Mouse (Mus musculus) skeletal muscle tissue, adult 2 months (tissue): ENCODE data around the gene Hax1.

Source experiments
- DNase-seq: peaks from one replicate; pipeline ENCODE4 v3.0.0-alpha.2; 2012; ENCODE audit warnings: low read depth, low spot score

The Hax1 gene

DNA sequence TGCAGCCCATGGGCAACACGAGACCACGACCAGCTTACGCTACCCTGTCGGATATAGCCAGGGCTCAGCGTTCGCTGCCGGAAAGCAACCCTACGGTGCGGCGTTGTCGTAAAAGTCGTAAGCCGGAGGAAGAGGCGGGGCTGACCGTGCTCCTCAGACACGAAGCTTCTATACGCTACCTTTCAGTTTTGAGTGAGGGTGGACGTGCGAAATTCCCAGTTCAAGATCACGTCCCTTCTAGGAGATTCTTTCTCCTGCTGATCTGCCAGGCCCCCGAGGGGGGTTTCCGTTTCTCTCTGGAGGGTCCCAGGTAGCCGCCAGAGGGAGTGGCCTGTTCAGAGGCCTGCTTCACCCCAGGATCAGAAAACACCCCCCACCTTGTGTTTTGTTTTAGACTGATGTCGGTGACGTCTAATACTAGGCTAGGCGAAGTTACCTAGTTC lies at the start of gene Hax1:
Gene Hax1 (minus strand): TSS at position 169 of the 443 bp plus-strand sequence.
- DNase-seq: peak; percentile 91

DNA sequence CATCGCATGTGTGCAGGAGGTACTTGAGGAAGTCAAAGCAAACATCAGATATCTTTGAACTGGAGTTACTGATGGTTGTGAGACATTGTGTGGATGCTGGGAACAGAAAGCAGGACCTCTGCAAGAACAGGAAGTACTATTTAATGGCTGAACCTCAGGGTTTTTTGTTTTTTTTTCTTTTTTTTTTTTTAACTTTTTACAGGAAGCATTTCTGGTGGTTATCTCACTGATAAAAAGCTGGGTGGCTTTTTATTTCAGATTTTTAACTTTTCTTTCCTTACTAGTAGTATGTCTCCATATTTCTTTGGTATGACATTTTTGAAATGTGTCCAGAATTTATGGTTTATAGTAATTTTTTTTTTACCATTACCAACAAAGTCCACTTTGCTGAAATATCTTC lies 37.7 kb upstream of the Hax1 start:
- no peak for DNase-seq

DNA sequence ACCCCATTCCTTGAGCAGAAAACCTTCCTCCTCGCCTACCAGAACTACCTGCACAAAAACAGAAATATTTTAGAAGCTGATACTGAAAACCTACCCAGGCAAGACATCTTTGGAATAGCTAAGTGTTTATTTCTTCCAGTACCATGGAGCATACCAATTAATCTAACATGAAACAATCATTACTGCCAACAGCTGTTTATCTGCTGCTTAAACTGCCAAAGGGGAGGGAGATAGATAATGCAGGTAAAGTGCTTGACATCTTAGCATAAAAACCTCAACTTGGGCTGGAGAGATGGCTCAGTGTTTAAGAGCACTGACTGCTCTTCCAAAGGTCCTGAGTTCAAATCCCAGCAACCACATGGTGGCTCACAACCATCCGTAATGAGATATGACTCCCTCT lies 36.1 kb upstream of the Hax1 start:
- no peak for DNase-seq

DNA sequence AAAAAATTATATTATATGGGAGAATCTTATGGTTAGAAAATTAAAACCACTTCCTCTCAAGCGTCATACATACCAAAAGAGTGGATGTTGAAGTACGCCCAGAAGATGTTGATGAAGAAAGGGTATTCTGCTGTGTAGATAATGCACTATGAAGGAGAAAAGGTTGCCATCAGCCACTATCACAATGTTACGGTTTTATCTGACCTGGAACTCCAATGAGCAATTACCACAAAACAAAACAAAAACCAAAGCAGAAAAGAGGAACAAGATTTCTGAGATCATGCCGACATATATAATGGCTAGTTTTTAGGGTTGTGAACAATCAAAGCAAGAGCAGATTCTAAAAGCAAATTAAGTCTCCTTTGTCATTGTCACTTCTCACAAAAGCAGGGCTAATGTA lies 18.0 kb upstream of the Hax1 start:
- no peak for DNase-seq

DNA sequence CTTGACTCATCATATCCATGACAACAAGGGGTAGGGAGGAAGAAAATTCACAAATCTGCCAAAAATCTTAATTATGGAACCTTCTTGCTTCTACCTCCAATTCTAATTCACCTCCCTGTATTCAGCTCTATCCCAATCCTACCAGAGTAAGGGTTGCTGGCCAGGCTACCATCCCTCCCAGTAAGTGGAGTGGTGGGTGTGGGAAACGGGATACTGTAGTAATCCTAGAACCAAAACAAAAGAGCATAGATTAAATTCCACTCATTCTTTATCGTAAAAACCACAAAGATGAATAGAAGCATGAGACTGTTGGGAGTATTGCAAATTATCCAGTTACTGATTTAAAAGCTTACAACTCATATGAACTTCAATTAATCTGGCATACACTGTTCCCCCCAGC lies 11.7 kb upstream of the Hax1 start:
- no peak for DNase-seq

DNA sequence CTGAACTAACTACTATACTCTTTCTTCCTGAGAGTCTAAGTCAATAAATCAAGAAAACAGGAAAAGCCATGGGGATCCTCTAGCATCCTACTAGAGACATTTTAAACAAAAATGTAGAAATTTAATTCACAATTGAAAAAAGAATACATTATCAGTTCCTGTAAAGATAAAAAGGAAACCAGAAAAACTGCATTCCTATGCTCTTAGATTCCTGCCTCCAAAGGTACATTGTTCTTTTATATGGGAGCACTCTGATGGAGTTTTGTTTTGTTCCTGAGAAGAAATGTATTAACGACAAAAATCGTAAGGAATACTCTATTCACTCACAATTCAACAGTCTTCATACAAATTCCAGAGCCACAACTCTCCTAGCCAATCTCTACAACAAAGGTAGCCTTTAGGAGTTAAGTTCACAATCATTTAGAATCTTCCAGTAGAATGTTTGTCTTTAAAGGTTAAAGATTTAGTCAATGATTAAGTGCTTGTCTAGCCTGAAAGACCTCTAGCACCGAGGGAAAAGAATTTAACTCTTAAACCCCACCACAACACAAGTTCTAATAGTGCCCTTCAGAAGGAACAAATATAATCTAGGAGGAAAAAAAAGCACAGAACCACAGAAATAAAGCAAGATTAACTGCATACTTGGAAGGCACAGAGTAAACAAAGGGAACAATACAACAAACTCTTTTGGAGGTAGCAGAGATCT lies 5.7 kb upstream of the Hax1 start:
- DNase-seq: no peak

DNA sequence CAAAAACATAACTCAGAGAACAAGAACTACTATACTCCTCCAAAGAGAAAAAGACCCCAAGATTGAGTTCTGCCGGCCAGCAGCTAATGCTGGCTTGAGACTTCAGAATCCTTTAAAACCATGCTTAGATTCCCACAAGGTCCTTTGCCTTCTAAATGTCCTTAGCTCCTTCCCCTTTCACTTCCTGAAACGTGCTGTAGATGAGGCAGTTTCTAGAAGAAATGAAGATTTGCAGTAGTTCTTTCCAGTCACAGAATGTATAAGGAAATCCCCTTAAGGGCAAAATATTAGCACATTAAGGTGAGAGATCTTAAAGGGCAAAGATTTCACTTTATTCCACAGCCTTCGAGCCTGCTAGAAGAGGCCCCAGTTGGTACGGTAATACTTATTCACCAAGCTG lies 1.2 kb upstream of the Hax1 start:
- DNase-seq: no peak

DNA sequence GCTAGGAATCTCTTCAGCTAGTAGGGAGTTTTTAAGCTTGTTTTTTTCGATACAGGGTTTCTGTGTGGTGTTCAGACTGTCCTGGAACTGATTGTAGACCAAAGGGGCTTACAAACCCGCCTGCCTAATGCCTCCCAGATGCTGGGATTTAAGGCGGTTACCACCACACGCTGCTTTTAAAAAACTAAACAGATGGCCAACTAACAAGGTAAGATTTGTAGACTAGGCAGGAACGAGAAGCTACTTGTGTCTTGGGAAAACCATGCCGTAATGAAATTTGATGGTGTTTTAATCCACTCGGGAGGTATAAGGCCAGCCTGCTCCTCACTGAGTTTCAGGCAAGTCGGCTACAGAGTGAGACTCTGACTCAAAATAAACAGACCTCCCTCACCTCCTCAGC lies 510 bp upstream of the Hax1 start:
- DNase-seq: peak; percentile 3

DNA sequence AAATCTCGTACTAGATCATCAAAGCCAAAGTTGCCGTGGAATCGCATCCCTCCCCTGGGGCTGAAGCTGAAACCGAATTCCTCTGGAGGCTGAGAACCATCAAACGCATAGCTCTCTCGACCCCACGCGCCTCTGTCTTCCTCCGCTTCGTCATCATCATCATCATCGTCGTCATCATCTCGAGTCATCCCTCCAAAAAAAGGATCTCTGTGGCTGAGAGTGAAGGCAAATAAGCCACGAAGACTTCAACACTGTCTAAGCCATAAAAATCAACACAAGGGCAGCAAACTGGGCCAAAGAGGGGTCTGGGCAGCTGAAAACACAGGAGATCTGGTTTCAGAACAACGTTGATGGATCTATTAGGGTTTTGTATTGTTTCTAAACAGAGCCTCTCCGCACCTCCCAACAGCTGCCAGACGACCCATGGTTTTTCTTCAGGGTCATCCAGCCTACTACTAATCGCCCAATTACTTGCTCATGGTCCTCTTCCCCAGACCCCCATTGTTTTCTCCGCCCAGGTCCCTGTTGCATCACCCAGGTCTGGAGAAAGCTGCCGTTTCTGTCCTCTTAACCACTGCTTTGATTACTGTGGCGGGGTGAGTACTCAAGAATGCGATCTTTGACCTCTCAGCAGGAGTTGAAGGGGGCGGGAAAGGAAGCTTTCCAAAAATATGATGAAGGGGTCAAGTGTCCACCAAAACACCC lies 637 bp downstream of the Hax1 start:
- DNase-seq: no peak

DNA sequence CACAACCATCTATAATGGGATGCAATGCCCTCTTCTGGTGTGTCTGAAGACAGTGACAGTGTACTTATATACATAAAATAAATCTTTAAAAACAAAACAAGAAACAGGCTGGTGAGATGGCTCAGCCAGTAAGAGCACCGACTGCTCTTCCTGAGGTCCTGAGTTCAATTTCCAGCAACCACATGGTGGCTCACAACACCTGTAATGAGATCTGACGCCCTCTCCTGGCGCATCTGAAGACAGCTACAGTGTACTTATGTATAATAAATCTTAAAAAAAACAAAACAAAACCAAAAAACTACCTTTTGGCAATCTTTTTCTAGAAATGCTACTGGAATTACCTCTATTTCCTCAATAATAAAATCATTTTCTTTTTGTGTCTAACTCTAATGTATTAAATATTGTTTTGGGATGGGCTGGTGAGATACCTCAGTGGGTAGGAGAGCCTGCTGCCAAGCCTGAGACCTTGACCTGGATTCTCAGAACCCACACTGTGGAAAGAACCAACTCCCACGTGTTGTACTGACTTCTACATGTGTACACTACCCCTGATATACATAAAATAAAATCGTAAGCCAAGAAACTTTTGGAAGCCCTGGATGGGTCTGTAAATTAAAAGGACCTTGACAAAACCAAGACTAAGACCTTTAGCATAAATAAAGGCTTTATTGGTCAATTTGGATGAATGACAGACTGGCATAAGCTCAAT lies 3.6 kb downstream of the Hax1 start:
- DNase-seq: no peak

DNA sequence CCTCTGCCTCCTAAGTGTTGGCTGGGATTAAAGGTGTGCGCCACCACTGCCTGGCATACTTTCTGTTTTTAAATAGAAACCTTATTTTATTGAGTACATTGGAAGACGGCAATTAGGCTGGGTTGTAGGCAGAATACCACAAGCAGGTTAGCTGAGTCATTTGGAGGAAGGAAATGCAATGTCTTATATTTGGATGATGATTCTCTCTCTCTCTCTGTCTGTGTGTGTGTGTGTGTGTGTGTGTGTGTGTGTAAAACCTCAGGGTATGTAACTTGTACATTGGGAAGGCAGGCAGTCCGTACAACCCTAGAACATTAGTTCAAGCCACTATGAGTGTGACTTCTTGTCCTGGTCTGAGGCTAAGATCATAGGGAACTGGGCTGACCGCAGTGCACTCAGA lies 10.8 kb downstream of the Hax1 start:
- DNase-seq: no peak

DNA sequence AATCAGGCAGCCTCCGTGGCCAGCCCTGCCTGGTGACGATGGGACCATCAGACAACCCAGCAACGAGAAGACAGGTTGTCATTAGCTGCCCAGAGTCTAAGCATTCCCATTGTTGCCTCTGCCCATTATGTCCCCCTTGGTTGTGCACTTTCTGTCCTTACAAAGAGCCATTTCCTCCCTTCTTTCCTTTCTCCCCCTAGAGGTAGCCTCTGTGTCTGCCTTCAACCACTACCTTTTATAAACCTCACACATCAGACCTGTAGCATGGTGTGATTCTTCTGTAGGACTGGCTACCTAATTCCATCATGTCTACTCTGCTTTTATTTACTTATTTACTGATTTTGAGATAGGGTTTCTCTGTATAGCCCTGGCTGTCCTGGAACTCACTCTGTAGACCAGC lies 11.4 kb downstream of the Hax1 start:
- DNase-seq: no peak

DNA sequence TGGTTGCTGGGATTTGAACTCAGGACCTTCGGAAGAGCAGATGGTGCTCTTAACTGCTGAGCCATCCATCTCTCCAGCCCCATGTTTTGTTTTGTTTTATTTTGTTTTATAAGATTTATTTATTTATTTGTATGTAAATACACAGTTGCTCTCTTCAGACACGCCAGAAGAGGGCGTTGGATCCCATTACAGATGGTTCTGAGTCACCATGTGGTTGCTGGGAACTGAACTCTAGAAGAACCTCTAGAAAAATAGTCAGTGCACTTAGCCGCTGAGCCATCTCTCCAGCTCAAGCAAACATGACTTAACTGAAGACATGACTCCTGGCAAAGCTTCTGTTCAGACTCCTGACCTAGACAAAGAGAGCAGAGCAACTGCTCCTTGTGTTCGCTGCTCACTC lies 16.2 kb downstream of the Hax1 start:
- DNase-seq: no peak

DNA sequence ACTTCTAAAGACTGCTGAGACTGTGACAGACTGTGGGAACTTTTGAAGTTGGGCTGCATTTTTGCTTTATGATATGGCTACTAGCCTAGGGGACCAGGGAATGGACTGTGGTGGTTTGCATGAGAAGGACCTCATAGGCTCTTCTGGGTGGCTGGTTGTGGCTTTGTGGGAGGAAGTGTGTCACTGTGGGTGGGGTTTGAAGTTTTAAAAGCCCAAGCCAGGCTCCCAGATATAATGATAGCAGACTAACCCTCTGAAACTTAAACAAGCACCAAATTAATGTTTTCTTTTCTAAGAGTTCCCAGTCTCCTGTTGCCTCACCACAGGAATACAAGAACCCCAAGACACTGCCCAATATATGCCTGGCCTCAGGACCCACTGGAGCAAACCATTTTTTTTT lies 21.7 kb downstream of the Hax1 start:
- DNase-seq: no peak

DNA sequence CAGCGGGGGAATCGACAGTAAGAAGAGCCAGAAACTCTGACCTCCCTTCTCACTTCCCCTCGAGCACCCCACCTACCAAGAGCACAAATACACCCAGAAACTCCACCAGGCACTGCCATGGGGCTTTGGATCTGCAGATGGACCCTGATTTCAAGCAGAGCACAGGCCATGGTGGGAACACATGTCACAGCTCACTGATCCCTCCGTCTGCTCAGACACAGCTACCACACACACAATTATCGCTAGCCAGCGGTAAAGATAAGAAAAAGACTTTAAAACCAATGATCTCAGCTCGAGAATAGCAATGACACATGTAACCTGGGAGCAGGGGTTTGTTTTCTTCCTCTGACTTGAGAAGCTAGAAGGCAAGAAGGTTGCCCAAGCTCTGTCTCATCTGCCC lies 30.1 kb downstream of the Hax1 start:
- no peak for DNase-seq

DNA sequence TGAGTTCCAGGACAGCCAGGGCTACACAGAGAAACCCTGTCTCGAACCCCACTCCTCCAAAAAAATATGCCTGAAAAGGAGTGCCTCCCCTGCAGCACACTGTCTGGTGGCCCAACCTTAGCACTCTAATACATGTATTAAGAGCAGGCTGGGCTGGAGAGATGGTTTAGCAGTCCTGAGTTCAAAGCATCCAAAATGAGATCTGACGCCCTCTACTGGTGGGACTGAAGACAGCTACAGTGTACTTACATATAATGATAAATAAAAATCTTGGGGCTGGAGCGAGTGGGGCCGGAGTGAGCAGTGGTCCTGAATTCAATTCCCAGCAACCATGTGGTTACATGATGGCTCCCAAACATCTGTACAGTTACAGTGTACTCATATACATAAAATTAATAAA lies 31.6 kb downstream of the Hax1 start:
- DNase-seq: no peak

DNA sequence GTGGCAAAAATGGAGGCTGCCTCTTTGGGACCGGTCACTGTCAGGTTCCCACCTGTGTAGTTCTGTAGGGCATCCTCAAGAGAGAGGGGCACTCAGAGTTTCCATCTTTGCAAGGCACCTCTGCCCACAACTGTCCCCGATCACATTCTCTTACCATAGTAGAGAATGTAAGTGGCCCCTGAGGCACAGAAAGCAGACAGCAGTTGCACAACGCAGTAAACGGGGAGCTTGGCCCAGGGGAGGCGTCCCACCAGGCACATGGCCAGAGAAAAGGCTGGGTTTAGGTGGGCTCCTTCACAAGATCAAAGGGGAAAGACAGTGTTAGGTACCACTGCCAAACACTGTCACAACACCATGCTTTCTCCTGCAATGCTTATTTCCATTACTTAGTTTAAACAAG lies 32.6 kb downstream of the Hax1 start:
- DNase-seq: no peak

DNA sequence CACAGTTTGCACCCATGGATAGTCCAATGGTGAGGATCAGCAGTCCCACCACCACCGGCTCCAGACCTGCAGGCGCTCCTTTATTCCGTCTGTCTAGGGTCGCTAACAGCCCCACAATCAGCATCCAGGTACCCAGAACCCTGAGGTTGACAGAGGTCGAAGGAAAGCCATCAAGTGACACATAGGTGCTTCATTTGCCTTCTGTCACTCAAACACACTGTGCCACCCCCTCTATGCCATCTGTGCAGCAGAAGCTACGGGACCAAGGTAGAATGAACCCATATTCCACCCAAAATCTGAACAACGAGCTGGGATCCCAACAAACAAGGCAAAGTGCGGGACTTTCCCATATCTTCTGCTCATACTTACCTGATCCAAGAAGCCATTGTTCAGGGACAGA lies 33.0 kb downstream of the Hax1 start:
- DNase-seq: no peak

DNA sequence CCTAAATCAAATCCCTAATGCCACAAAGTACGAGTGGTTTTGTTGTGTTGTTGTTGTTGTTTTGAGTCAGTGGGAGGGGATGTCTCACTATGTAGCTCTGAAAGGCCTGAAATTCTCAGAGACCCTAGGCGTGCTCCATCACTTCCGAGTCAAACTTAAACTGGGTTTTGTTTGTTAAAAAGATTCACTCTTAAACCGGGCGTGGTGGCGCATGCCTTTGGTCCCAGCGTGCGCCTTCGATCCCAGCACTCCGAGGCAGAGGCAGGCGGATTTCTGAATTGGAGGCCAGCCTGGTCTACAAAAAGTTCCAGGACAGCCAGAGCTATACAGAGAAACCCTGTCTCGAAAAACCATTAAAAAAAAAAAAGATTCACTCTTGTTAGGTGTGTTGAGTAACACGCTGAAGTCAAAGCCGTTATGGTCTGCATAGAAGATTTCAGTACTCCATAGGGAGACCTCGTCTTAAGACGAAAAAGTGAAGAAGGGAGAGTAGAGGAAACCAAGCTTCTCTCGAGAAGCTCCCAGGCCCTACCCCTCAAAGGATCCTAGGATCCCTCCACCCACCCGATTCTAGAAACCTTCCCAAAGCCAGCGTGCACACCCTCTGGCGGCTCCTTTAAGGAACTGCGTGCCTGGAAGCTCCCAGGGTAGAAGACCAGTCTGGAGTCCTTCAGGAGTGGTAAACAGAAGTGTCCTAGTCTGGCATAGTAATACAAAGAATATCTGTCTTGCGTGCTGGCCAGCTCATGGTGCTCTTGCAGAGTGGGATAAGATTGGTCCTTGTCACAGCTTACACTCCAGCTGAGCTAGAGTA lies 34.4 kb downstream of the Hax1 start:
- DNase-seq: no peak

DNA sequence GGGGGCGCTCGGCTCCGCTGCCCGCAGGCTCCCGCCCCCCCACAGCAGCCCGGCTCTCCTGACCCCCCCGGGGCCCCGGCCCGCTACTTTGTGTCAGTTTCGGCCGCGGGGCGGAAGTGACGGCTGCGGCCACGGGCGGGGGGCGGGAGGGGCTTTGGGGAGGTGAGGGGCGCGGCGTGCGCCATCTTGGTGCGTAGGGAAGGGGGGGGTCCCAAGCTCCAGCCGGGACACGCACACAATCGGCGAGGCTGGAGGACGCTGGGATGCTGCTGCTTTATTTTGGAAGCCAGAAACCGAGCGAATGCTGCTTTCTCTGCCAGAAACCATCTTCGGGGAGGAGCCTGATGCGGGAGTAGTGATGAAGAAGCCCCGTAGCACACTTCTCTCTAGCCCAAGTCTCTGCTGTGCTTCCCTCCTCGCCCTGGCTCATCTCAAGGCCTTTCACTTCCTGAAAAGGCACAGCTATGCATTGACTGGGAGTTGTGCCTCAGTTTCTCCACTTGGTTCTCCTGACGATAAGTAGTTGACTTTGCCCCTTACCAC lies 35.3 kb downstream of the Hax1 start, which contains the start of gene Atp8b2:
Gene Atp8b2 (minus strand): TSS at position 288 of the 543 bp plus-strand sequence.
- DNase-seq: no peak

DNA sequence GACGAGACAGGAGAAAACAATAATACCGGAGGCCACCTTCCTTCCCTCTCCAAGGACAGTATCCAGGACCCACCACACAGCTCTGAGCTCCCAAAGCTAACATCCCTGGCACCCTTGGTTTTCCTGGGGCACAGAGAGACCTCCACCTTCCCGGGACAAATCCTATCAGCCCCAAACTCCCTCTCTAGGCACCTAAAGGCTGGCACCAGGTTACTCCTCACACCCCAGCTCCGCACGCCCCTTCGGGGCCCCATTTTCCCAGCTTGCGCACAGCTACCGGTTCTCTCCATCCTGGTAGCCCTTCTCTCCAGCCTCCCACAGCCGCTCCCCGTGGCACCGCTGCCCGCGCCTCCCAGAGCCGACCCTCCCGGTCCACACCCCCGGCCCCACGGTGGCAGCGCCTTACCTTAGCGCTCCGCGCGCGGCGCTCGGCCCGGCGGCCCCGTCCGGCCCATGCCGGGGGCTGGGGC lies 35.8 kb downstream of the Hax1 start:
- no peak for DNase-seq
